Mouse (Mus musculus) small intestine, adult 2 months (tissue): ENCODE results near the gene Bmp2k.

Experiments
- CTCF ChIP-seq: fragments of 200-500 bp; IDR thresholded peaks from 2 replicates; pipeline ENCODE4 v1.5.1; 2012; ENCODE audit warnings: low read depth, mild to moderate bottlenecking, control low read depth, inconsistent platforms, low read length, moderate library complexity, mixed read lengths; ENCODE audit not compliant: insufficient replicate concordance, insufficient read length; ENCODE audit errors: extremely low read depth
- POLR2A ChIP-seq: fragments of 200-500 bp; IDR thresholded peaks from 2 replicates; pipeline ENCODE4 v1.6.1; 2012; ENCODE audit warnings: low read depth, mild to moderate bottlenecking, control low read depth, inconsistent platforms, low read length, moderate library complexity

DNA sequence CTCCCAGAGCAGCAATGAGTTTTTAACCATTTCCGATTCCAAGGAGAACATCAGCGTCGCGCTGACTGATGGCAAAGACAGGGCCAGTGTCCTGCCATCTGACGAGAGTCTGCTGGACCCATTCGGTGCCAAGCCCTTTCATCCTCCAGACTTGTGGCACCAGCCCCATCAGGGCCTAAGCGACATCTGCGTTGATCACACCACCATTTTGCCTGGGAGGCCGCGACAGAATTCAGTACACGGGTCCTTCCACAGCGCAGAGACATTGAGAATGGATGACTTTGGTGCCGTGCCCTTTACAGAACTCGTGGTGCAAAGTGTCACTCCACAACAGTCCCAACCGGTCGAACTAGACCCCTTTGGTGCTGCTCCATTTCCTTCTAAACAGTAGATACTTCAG is 90.3 kb downstream of the Bmp2k start:
- TF ChIP-seq POLR2A (no peak), CTCF (no peak)
